Mouse (Mus musculus): ENCODE measurements at regions not wholly inside any gene's neighbourhood (a gene's known extent, or its start where the extent isn't known, plus 50 kb on each side); places are given as distances from the start of the nearest gene placed in this dataset.

DNA sequence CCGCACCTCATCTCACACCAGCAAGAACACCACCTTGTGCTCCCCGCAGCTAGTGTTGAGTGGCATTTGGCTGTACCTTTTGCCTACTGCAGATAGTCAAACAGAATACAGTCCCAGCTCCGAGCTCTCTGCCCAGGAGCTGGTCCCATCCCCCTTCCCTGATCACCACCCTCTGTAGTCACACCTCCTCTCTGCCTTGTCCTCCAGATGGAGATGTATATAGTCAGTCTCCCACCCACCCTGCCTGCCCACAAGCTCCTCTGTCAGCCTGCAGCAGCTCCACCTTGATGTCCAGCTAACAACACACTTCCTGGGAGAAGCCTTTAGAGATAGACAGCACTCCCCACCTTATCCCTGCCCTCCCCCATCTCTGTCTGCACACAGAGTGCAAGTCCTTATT lies 115.7 kb upstream of the Sox5 start:
- TF ChIP-seq CTCF (conservative IDR thresholded peaks at IDR 0.05; ENCODE audit: low read length): no peak
- TF ChIP-seq NANOG (IDR thresholded peaks at IDR 0.05; ENCODE audit: borderline replicate concordance, low read length): no peak
